Mouse (Mus musculus): ENCODE data around the gene Tgoln1. TPM values are rescaled to one million over a fixed set of nuclear protein-coding genes. Genes with fewer than 3 reads are reported as not detected.

The Tgoln1 gene
- polyA plus RNA-seq, 1 experiment from 2014 or later = 34.0 TPM

DNA sequence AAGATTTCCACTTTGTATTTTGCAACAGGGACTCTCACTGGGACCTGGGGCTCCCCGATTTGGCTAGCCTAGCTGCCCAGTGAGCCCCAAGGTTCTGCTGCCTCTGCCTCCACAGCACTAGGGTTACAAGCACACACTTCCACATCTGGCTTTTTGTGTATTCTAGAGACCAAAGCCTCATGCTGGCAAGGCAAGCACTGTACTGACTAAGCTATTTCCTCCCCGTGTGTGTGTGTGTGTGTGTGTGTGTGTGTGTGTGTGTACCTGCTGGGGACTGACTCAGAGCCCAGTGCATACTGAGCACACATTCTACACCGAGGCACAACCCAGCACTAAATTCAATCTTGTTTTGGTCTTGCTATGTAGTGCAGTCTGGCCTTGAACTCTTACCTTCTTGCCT lies 30.1 kb downstream of the Tgoln1 start:
- H3K9me3 ChIP-seq = no peaks in the 10 kb centered on the region
- no peak overlapping the region for H3K27ac ChIP-seq
- WGBS = 68% methylated on average over 3 of the region's 3 CpGs
- no peaks in the 10 kb centered on the region for H3K36me3 ChIP-seq
- H3K27me3 ChIP-seq (replicated peaks) = no peaks in the 10 kb centered on the region
- ATAC-seq (ENCODE audit: insufficient read depth, low FRiP score, low read depth) = no peak
- H3K4me2 ChIP-seq = no peak overlapping the region
- no peak overlapping the region for H3K4me3 ChIP-seq (replicated peaks)
- H3K9ac ChIP-seq = no peak overlapping the region
- H3K4me1 ChIP-seq = no peaks in the 10 kb centered on the region

DNA sequence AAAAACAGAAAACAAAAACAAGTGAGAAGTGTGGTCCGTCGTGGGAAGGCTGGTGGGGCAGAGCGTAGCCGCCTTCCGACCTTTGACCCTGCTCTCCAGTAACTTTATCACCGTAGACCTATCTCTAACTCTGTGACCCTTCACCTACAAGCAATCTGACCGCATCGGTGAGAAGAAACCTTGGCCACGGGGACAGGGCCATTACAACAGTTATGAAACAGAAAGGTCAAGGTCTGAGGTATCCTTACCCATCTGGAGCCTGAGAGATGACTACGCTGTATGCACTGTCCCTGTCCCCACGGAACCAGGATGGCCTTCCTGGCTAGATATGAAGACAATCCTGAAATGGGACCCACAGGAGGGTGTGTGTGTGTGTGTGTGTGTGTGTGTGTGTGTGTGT lies 32.6 kb downstream of the Tgoln1 start:
- Histone ChIP-seq H3K9me3 (no peaks in the 10 kb centered on the region), H3K27ac (no peak overlapping the region), H3K9ac (no peak overlapping the region), H3K36me3 (0 out of 2 replicates have a peak, but pooled peaks cover 3% of the 10 kb centered on the region), H3K4me1 (no peaks in the 10 kb centered on the region), H3K27me3 (replicated peaks) (no peaks in the 10 kb centered on the region), H3K4me2 (no peak overlapping the region), H3K4me3 (replicated peaks) (no peak overlapping the region)
- WGBS = 69% methylated on average over 11 of the region's 11 CpGs
- ATAC-seq (ENCODE audit: insufficient read depth, low FRiP score, low read depth) = peak; percentile 39; the same call in 1 of the 2 replicates

DNA sequence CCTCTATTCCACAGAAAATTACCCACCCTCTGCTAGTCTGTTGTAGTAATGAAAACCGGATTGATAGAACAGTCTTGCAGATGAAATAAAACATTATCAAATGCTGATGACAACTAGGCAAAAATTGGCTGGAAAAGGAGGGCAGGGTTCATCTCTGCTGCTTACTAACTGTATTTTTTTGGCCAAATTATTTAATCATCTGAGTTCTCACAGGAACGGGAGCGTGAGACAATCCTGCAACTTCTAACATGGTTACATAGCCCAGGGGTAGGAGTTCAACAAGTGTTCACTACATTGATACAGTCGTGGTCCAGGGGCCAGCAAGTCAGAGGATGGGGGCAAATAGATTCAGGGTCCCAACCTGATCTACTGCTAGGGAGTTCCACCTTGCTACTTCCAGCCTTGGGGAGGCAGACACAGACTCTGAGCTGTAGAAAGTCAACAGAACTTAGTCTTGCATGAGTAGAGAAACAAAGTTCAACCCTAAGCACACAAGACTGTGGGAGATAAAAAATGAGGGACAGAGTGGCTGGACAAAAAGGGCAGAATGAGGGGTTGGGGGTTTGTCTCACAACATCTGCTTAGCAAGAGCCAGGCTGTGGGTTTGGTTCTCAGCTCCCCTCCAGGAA lies 33.5 kb downstream of the Tgoln1 start:
- WGBS = 85% methylated on average over 4 of the region's 4 CpGs
- H3K4me2 ChIP-seq = no peak overlapping the region
- no peak overlapping the region for H3K4me3 ChIP-seq (replicated peaks)
- no peaks in the 10 kb centered on the region for H3K9me3 ChIP-seq
- H3K27me3 ChIP-seq (replicated peaks) = no peaks in the 10 kb centered on the region
- no peaks in the 10 kb centered on the region for H3K4me1 ChIP-seq
- no peak overlapping the region for H3K9ac ChIP-seq
- H3K27ac ChIP-seq = no peak overlapping the region
- H3K36me3 ChIP-seq = 0 out of 2 replicates have a peak, but pooled peaks cover 3% of the 10 kb centered on the region
- no peak for ATAC-seq (ENCODE audit: insufficient read depth, low FRiP score, low read depth)

DNA sequence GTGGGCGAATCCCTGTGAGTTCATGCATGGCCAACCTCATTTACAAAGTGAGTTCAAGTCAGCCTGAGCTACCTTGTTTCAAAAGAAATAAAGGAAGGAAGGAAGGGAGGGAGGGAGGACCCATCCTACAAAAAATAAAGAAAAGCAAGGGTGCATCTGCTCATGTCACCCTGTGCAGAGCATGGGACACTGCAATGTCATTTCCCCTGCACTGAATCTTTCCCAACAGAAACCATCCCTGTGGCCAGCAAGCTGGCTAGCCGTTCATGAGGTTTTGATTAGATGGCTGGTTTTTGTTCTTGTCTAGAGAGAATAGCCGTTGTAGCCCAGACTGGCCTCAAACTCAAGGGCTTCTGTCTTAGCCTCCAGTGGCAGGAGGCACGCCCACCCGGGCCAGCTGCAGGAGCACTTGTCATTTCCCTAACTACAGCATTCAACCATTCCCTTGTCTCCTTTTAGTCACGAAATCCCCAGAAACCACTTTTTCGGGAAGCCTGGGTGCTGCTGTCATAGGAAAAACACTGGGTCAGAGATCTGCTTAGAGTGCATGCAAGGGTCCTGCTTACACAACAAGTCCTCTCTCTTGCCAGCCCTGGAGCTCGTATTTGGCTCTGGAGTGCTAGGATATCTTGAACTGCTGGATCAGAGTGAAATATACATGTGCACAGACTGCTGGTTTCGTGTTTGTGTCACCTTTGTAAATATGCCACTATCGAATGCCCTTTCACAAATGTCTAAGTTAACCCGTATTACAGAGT lies 35.0 kb downstream of the Tgoln1 start:
- H3K4me2 ChIP-seq = no peak overlapping the region
- no peak overlapping the region for H3K9ac ChIP-seq
- no peak for ATAC-seq (ENCODE audit: insufficient read depth, low FRiP score, low read depth)
- H3K9me3 ChIP-seq = no peaks in the 10 kb centered on the region
- H3K27ac ChIP-seq = no peak overlapping the region
- WGBS = 80% methylated on average over 11 of the region's 11 CpGs
- no peak overlapping the region for H3K4me3 ChIP-seq (replicated peaks)
- 0 out of 2 replicates have a peak, but pooled peaks cover 3% of the 10 kb centered on the region for H3K36me3 ChIP-seq
- H3K27me3 ChIP-seq (replicated peaks) = no peaks in the 10 kb centered on the region
- no peaks in the 10 kb centered on the region for H3K4me1 ChIP-seq

DNA sequence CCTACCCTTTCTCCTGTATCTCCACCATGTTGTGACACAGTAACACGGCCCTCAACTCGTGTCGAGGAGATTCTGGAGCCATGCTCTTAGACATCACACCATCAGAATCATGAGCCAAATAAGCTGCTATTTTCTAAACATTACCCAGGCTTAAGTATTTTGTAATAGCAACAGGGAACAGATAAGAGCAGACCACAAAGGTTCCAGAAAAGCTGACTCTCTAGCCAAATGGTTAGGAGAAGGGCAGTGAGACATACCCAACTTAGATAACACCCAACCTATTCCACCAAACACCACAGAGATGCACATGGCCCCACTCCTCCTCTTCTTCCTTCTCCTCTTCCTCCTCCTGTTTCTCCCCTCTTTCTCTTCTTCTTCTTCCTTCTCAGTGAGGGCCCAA lies 40.8 kb downstream of the Tgoln1 start:
- no peak overlapping the region for H3K4me3 ChIP-seq (replicated peaks)
- no peak overlapping the region for H3K27ac ChIP-seq
- no peaks in the 10 kb centered on the region for H3K9me3 ChIP-seq
- no peaks in the 10 kb centered on the region for H3K4me1 ChIP-seq
- no peaks in the 10 kb centered on the region for H3K27me3 ChIP-seq (replicated peaks)
- H3K36me3 ChIP-seq = 0 out of 2 replicates have a peak, but pooled peaks cover 3% of the 10 kb centered on the region
- H3K4me2 ChIP-seq = no peak overlapping the region
- no peak for ATAC-seq (ENCODE audit: insufficient read depth, low FRiP score, low read depth)
- no peak overlapping the region for H3K9ac ChIP-seq
- 88% methylated on average over 3 of the region's 3 CpGs for WGBS

DNA sequence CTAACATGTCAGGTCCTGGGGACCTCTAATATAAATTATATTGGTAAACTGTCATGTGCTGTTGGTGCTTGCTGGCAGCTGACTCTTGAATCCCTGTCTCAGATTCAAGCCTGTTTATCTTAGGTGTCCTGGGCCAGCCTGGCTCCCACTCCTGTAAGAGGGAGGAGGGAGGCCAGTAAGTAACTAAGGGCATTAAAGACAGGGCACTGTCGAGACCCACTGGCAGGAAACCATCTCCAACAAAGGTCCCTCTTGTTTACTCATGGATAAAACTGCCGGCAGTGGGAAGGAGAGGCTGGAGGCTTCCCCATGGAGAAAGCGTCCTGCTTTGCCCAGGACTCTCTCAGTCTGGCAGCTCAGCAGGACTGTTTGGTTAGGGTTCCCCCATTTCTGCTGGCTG lies 45.0 kb downstream of the Tgoln1 start:
- Histone ChIP-seq H3K4me3 (replicated peaks) (no peak overlapping the region), H3K36me3 (0 out of 2 replicates have a peak, but pooled peaks cover 5% of the 10 kb centered on the region), H3K27me3 (replicated peaks) (no peaks in the 10 kb centered on the region), H3K9me3 (no peaks in the 10 kb centered on the region), H3K4me1 (no peaks in the 10 kb centered on the region), H3K27ac (no peak overlapping the region), H3K4me2 (no peak overlapping the region), H3K9ac (no peak overlapping the region)
- WGBS = 28% methylated on average over 3 of the region's 3 CpGs
- no peak for ATAC-seq (ENCODE audit: insufficient read depth, low FRiP score, low read depth)

DNA sequence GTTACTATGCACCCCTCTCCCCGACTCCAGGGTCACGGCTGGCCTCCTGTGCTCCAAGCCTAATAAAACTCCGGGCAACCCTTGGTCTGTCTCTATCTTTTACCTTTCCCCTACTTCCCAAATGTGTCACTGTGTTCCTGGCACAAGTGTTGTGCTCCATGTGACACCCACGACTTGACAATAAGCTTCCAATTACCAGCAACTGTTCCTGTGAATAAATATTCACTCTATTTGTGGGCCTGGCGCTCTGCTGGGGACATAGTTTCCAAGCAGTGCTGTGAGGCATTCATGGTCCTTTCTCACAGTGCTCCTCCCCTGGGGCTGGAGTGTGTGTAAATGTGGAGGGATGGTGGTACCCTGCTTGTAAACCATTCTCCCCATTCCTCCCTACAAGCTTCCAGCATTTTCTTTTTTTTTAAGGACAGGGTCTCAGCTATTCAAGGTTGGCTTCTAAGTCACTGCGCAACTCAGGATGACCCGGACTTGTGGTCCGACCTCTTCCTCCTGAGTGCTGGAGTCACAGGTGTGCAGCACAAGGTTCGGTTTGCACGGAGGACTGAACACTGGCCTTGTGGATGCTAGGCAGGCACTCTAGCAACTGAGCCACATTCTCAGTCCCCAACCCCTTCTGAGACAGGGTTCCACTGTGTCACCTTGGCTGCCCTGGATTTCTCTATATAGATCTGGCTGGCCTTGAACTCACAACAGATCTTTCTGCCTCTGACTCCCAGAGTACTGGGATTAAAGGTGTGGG lies 46.0 kb downstream of the Tgoln1 start:
- 87% methylated on average over 10 of the region's 10 CpGs for WGBS

DNA sequence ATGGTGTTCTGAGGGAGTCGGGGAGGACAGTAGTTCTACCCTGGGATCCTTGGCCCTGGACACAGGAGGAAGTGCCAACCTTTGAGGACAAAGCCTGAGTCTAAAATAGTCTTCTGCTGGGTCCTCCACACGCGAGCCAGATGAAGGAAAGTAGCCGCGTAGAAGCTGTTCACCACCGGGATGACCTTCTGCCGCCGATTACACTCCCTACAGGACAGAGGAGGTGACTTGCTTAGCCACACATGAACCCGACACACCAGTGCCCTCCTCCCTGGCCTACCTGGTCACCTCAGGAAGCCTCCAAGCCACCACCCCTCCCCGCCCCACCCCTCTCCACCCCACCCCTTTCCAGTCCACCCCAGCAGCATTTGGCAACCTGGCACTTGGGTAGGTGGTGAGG lies 48.1 kb downstream of the Tgoln1 start:
- H3K9me3 ChIP-seq = no peaks in the 10 kb centered on the region
- H3K36me3 ChIP-seq = 0 out of 2 replicates have a peak, but pooled peaks cover 5% of the 10 kb centered on the region
- H3K4me1 ChIP-seq = peaks cover 5% of the 10 kb centered on the region; the same call in 1 of the 2 replicates
- H3K27ac ChIP-seq = no peak overlapping the region
- no peak overlapping the region for H3K4me3 ChIP-seq (replicated peaks)
- ATAC-seq (ENCODE audit: insufficient read depth, low FRiP score, low read depth) = no peak
- no peak overlapping the region for H3K4me2 ChIP-seq
- WGBS = 90% methylated on average over 10 of the region's 10 CpGs
- H3K9ac ChIP-seq = no peak overlapping the region
- no peaks in the 10 kb centered on the region for H3K27me3 ChIP-seq (replicated peaks)

More for the DNA sequence above, 46.0 kb downstream of the Tgoln1 start:
- Histone ChIP-seq H3K36me3 (0 out of 2 replicates have a peak, but pooled peaks cover 5% of the 10 kb centered on the region), H3K4me1 (peaks cover under 1% of the 10 kb centered on the region; the same call in 1 of the 2 replicates), H3K27me3 (replicated peaks) (no peaks in the 10 kb centered on the region), H3K9me3 (no peaks in the 10 kb centered on the region), H3K4me2 (no peak overlapping the region), H3K4me3 (replicated peaks) (no peak overlapping the region), H3K27ac (no peak overlapping the region), H3K9ac (no peak overlapping the region)
- ATAC-seq (ENCODE audit: insufficient read depth, low FRiP score, low read depth) = no peak

DNA sequence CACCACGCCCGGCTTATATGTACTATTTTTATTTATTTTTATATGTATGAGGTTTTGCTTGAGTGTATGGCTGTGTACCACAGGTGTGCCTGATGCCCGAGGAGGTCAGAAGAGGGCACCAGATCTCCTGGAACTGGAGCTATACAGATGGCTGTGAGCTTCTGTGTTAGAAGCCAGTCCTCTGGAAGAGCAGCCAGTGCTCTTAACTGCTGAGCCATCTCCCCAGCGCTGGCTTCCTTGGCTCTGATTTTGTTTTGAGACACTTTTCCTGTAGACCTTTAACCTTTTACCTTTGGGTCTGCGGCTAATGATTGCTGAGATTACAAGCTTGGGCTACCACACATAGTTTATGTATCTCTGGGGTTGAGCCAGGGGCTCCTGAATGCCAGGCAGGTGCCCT lies 49.3 kb downstream of the Tgoln1 start:
- H3K27ac ChIP-seq = no peak overlapping the region
- H3K4me1 ChIP-seq = peaks cover 5% of the 10 kb centered on the region; the same call in 1 of the 2 replicates
- WGBS = 82% methylated on average over 5 of the region's 5 CpGs
- no peak overlapping the region for H3K9ac ChIP-seq
- no peaks in the 10 kb centered on the region for H3K9me3 ChIP-seq
- H3K4me3 ChIP-seq (replicated peaks) = no peak overlapping the region
- no peak for ATAC-seq (ENCODE audit: insufficient read depth, low FRiP score, low read depth)
- H3K4me2 ChIP-seq = no peak overlapping the region
- 0 out of 2 replicates have a peak, but pooled peaks cover 5% of the 10 kb centered on the region for H3K36me3 ChIP-seq
- no peaks in the 10 kb centered on the region for H3K27me3 ChIP-seq (replicated peaks)

DNA sequence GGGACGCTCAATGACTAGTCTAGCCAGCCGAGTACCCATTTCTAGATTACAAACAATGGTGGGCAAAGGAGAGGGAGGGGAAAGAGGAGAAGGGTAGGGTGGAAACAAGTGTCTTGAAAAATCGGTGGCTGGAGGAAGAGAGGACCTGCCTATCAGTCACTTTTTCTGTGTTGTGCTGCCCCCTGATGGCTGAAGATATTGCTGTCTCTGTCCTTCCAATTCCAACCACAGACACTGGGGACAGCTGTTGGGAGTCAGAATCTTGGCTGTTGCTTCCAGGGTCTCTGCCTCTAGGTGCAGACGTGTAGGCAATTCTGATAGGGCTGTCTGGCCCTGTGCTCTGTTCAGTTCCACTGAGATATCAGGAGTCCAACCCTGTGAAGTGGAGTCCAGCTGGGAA lies 50.8 kb downstream of the Tgoln1 start:
- Histone ChIP-seq H3K4me1 (peaks cover 5% of the 10 kb centered on the region; the same call in 1 of the 2 replicates), H3K4me2 (no peak overlapping the region), H3K27me3 (replicated peaks) (no peaks in the 10 kb centered on the region), H3K36me3 (0 out of 2 replicates have a peak, but pooled peaks cover 5% of the 10 kb centered on the region), H3K9ac (no peak overlapping the region), H3K27ac (no peak overlapping the region), H3K9me3 (no peaks in the 10 kb centered on the region), H3K4me3 (replicated peaks) (no peak overlapping the region)
- ATAC-seq (ENCODE audit: insufficient read depth, low FRiP score, low read depth) = peak; percentile 65
- 3% methylated on average over 4 of the region's 4 CpGs for WGBS

DNA sequence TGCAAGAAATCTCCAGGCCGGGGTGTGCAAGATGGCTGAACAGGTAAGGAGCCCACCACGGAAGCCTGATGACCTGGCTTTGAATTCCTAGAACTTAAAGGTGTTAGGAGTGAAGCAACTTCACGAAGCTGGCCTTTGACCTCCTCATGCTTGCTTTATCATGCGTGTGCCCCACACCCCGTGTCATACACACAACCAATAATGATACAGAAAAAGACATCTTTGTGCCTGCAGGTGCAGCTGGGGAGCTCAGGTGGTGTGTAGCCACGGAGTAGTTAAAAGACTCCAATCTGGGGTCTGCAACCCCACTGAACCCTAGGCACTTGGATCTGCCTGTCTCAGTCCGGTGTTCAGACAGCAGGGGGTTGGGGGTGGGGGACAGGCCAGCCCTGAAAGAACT lies 51.3 kb downstream of the Tgoln1 start:
- Histone ChIP-seq H3K4me2 (no peak overlapping the region), H3K4me3 (replicated peaks) (no peak overlapping the region), H3K27ac (no peak overlapping the region), H3K9ac (no peak overlapping the region), H3K9me3 (no peaks in the 10 kb centered on the region), H3K36me3 (0 out of 2 replicates have a peak, but pooled peaks cover 5% of the 10 kb centered on the region), H3K27me3 (replicated peaks) (no peaks in the 10 kb centered on the region), H3K4me1 (peaks cover 5% of the 10 kb centered on the region; the same call in 1 of the 2 replicates)
- no peak for ATAC-seq (ENCODE audit: insufficient read depth, low FRiP score, low read depth)
- WGBS = 73% methylated on average over 7 of the region's 7 CpGs

Data from stomach, embryonic 15.5 days (tissue).